Mouse (Mus musculus): ENCODE data around the gene Satb2. TPM values are rescaled to one million over a fixed set of nuclear protein-coding genes. Genes with fewer than 3 reads are reported as not detected.
"Not testable (repeated sequence)": the region's sequence is repeated elsewhere in the genome, so short reads cannot be mapped to it uniquely, and the experiment has no call there.

The Satb2 gene
- polyA plus RNA-seq, 1 experiment from 2014 or later = 0.27 TPM

- no peak overlapping the region for H3K27ac ChIP-seq (ENCODE audit: low read depth, low read length)
- no peak overlapping the region for H3K9ac ChIP-seq (ENCODE audit: low read depth, low read length)
- WGBS = 75% methylated on average over 3 of the region's 3 CpGs
- no peak overlapping the region for H3K4me2 ChIP-seq
- no peak overlapping the region for H3K4me3 ChIP-seq (ENCODE audit: low read depth, low read length)
- no peaks in the 10 kb centered on the region for H3K4me1 ChIP-seq (replicated peaks; ENCODE audit: control insufficient read depth, insufficient read depth, low read length)
- H3K27me3 ChIP-seq (replicated peaks; ENCODE audit: control insufficient read depth, insufficient read depth, low read length) = no peaks in the 10 kb centered on the region
- DNase-seq (ENCODE audit: low spot score) = no peak
- H3K9me3 ChIP-seq (ENCODE audit: control insufficient read depth, low read length) = no peaks in the 10 kb centered on the region
- no peak for ATAC-seq (replicated peaks; ENCODE audit: low FRiP score)
- no peaks in the 10 kb centered on the region for H3K36me3 ChIP-seq (ENCODE audit: control insufficient read depth, insufficient read depth, low read length)
These were observed 156.4 kb downstream of the Satb2 start for GRCm38 (mm10) chr1:56822025-56822424.

GRCm38 (mm10) chr1:56813506-56813905 is 164.9 kb downstream of the Satb2 start:
- no peak for ATAC-seq (replicated peaks; ENCODE audit: low FRiP score)

GRCm38 (mm10) chr1:56812961-56813360 is 165.5 kb downstream of the Satb2 start:
- WGBS = 90% methylated on average over 4 of the region's 4 CpGs
- ATAC-seq (replicated peaks; ENCODE audit: low FRiP score) = no peak

More at GRCm38 (mm10) chr1:56813506-56813905, 164.9 kb downstream of the Satb2 start:
- Histone ChIP-seq H3K36me3 (ENCODE audit: control insufficient read depth, insufficient read depth, low read length) (no peaks in the 10 kb centered on the region), H3K9me3 (ENCODE audit: control insufficient read depth, low read length) (no peaks in the 10 kb centered on the region), H3K27ac (ENCODE audit: low read depth, low read length) (no peak overlapping the region), H3K9ac (ENCODE audit: low read depth, low read length) (no peak overlapping the region), H3K27me3 (replicated peaks; ENCODE audit: control insufficient read depth, insufficient read depth, low read length) (no peaks in the 10 kb centered on the region), H3K4me1 (replicated peaks; ENCODE audit: control insufficient read depth, insufficient read depth, low read length) (no peaks in the 10 kb centered on the region), H3K4me3 (ENCODE audit: low read depth, low read length) (no peak overlapping the region), H3K4me2 (no peak overlapping the region)
- no peak for DNase-seq (ENCODE audit: low spot score)

GRCm38 (mm10) chr1:56811486-56811885 is 167.0 kb downstream of the Satb2 start:
- no peaks in the 10 kb centered on the region for H3K9me3 ChIP-seq (ENCODE audit: control insufficient read depth, low read length)
- 86% methylated on average over 3 of the region's 3 CpGs for WGBS
- H3K27me3 ChIP-seq (replicated peaks; ENCODE audit: control insufficient read depth, insufficient read depth, low read length) = no peaks in the 10 kb centered on the region
- H3K4me2 ChIP-seq = no peak overlapping the region
- ATAC-seq (replicated peaks; ENCODE audit: low FRiP score) = no peak
- H3K4me3 ChIP-seq (ENCODE audit: low read depth, low read length) = no peak overlapping the region
- no peak overlapping the region for H3K9ac ChIP-seq (ENCODE audit: low read depth, low read length)
- no peak for DNase-seq (ENCODE audit: low spot score)
- H3K27ac ChIP-seq (ENCODE audit: low read depth, low read length) = no peak overlapping the region
- H3K36me3 ChIP-seq (ENCODE audit: control insufficient read depth, insufficient read depth, low read length) = no peaks in the 10 kb centered on the region
- H3K4me1 ChIP-seq (replicated peaks; ENCODE audit: control insufficient read depth, insufficient read depth, low read length) = no peaks in the 10 kb centered on the region

More at GRCm38 (mm10) chr1:56812961-56813360, 165.5 kb downstream of the Satb2 start:
- Histone ChIP-seq H3K9ac (ENCODE audit: low read depth, low read length) (no peak overlapping the region), H3K27ac (ENCODE audit: low read depth, low read length) (no peak overlapping the region), H3K4me2 (no peak overlapping the region), H3K4me3 (ENCODE audit: low read depth, low read length) (no peak overlapping the region), H3K27me3 (replicated peaks; ENCODE audit: control insufficient read depth, insufficient read depth, low read length) (no peaks in the 10 kb centered on the region), H3K4me1 (replicated peaks; ENCODE audit: control insufficient read depth, insufficient read depth, low read length) (no peaks in the 10 kb centered on the region), H3K36me3 (ENCODE audit: control insufficient read depth, insufficient read depth, low read length) (no peaks in the 10 kb centered on the region), H3K9me3 (ENCODE audit: control insufficient read depth, low read length) (no peaks in the 10 kb centered on the region)
- no peak for DNase-seq (ENCODE audit: low spot score)

GRCm38 (mm10) chr1:56806006-56806405 is 172.4 kb downstream of the Satb2 start:
- Histone ChIP-seq H3K4me1 (replicated peaks; ENCODE audit: control insufficient read depth, insufficient read depth, low read length) (no peaks in the 10 kb centered on the region), H3K27ac (ENCODE audit: low read depth, low read length) (no peak overlapping the region), H3K4me3 (ENCODE audit: low read depth, low read length) (no peak overlapping the region), H3K9me3 (ENCODE audit: control insufficient read depth, low read length) (no peaks in the 10 kb centered on the region), H3K4me2 (no peak overlapping the region), H3K36me3 (ENCODE audit: control insufficient read depth, insufficient read depth, low read length) (no peaks in the 10 kb centered on the region), H3K9ac (ENCODE audit: low read depth, low read length) (no peak overlapping the region), H3K27me3 (replicated peaks; ENCODE audit: control insufficient read depth, insufficient read depth, low read length) (no peaks in the 10 kb centered on the region)
- WGBS = 79% methylated on average over 5 of the region's 5 CpGs
- ATAC-seq (replicated peaks; ENCODE audit: low FRiP score) = no peak
- DNase-seq (ENCODE audit: low spot score) = no peak

GRCm38 (mm10) chr1:56800611-56801010 is 177.8 kb downstream of the Satb2 start:
- 86% methylated on average over 7 of the region's 7 CpGs for WGBS
- Histone ChIP-seq H3K9ac (ENCODE audit: low read depth, low read length) (no peak overlapping the region), H3K4me3 (ENCODE audit: low read depth, low read length) (no peak overlapping the region), H3K36me3 (ENCODE audit: control insufficient read depth, insufficient read depth, low read length) (no peaks in the 10 kb centered on the region), H3K27me3 (replicated peaks; ENCODE audit: control insufficient read depth, insufficient read depth, low read length) (no peaks in the 10 kb centered on the region), H3K4me2 (no peak overlapping the region), H3K4me1 (replicated peaks; ENCODE audit: control insufficient read depth, insufficient read depth, low read length) (no peaks in the 10 kb centered on the region), H3K9me3 (ENCODE audit: control insufficient read depth, low read length) (no peaks in the 10 kb centered on the region), H3K27ac (ENCODE audit: low read depth, low read length) (no peak overlapping the region)
- ATAC-seq (replicated peaks; ENCODE audit: low FRiP score) (no peak), DNase-seq (ENCODE audit: low spot score) (no peak)

GRCm38 (mm10) chr1:56795016-56795608 is 183.3 kb downstream of the Satb2 start:
- Histone ChIP-seq H3K9ac (ENCODE audit: low read depth, low read length) (no peak overlapping the region), H3K4me3 (ENCODE audit: low read depth, low read length) (no peak overlapping the region), H3K4me2 (no peak overlapping the region; the same call in 1 of the 2 replicates), H3K36me3 (ENCODE audit: control insufficient read depth, insufficient read depth, low read length) (no peaks in the 10 kb centered on the region), H3K9me3 (ENCODE audit: control insufficient read depth, low read length) (no peaks in the 10 kb centered on the region), H3K27ac (ENCODE audit: low read depth, low read length) (no peak overlapping the region), H3K4me1 (replicated peaks; ENCODE audit: control insufficient read depth, insufficient read depth, low read length) (no peaks in the 10 kb centered on the region), H3K27me3 (replicated peaks; ENCODE audit: control insufficient read depth, insufficient read depth, low read length) (no peaks in the 10 kb centered on the region)
- WGBS = 68% methylated on average over 19 of the region's 19 CpGs
- no peak for ATAC-seq (replicated peaks; ENCODE audit: low FRiP score)
- no peak for DNase-seq (ENCODE audit: low spot score)

- H3K4me2 ChIP-seq = no peak overlapping the region
- 80% methylated on average over 2 of the region's 2 CpGs for WGBS
- H3K27ac ChIP-seq (ENCODE audit: low read depth, low read length) = no peak overlapping the region
- no peaks in the 10 kb centered on the region for H3K27me3 ChIP-seq (replicated peaks; ENCODE audit: control insufficient read depth, insufficient read depth, low read length)
- ATAC-seq (replicated peaks; ENCODE audit: low FRiP score) = no peak
- H3K4me3 ChIP-seq (ENCODE audit: low read depth, low read length) = no peak overlapping the region
- H3K9me3 ChIP-seq (ENCODE audit: control insufficient read depth, low read length) = no peaks in the 10 kb centered on the region
- DNase-seq (ENCODE audit: low spot score) = no peak
- no peaks in the 10 kb centered on the region for H3K36me3 ChIP-seq (ENCODE audit: control insufficient read depth, insufficient read depth, low read length)
- H3K4me1 ChIP-seq (replicated peaks; ENCODE audit: control insufficient read depth, insufficient read depth, low read length) = no peaks in the 10 kb centered on the region
- no peak overlapping the region for H3K9ac ChIP-seq (ENCODE audit: low read depth, low read length)
These were observed 188.8 kb downstream of the Satb2 start for GRCm38 (mm10) chr1:56789641-56790040.

GRCm38 (mm10) chr1:56782139-56782538 is 196.3 kb downstream of the Satb2 start:
- H3K9me3 ChIP-seq (ENCODE audit: control insufficient read depth, low read length); H3K36me3 ChIP-seq (ENCODE audit: control insufficient read depth, insufficient read depth, low read length); H3K4me1 ChIP-seq (replicated peaks; ENCODE audit: control insufficient read depth, insufficient read depth, low read length); H3K27me3 ChIP-seq (replicated peaks; ENCODE audit: control insufficient read depth, insufficient read depth, low read length); DNase-seq (ENCODE audit: low spot score); H3K4me2 ChIP-seq; H3K4me3 ChIP-seq (ENCODE audit: low read depth, low read length); H3K27ac ChIP-seq (ENCODE audit: low read depth, low read length); H3K9ac ChIP-seq (ENCODE audit: low read depth, low read length): not testable (repeated sequence)
- peak; percentile 87 for ATAC-seq (replicated peaks; ENCODE audit: low FRiP score)
- WGBS = 81% methylated on average over 13 of the region's 13 CpGs

Measured in liver, embryonic 11.5 days (tissue).